Mouse (Mus musculus) spleen, postnatal 36 days (tissue): ENCODE results near the gene Slc24a4.

Experiments used
- DNase-seq, 2 experiments: peaks; one replicate each; pipeline ENCODE4 v3.0.0; 2022; ENCODE audit warnings: low spot score in 2 of 2, mixed read lengths in 1 of 2

Slc24a4 gene

DNA sequence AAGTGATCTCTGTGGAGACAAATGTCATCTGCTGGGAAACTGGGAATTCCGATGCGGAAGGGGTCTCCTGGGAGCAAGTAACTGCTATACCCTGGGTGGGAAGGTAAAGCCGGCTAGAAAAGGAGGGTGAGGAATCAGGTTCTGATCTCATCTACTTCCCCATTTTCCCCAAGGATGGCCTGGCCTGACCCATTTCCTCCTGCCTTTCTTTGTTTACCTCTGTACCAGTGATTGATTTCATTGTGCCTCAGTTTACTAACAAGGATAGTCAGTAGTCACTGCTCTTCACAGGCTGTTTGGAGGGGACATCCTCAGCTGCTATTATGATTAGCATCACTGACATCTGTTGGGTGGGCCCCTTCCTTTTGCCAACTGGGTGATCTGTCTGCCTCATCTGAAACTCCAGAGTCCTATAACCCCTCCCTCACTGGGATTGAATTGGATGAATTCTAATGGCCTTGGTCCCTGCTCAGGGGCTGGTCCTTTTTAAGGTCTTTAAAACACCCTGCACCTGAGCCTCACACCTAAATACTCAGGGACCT, 156.2 kb downstream of the Slc24a4 start:
- DNase-seq: no peak

DNA sequence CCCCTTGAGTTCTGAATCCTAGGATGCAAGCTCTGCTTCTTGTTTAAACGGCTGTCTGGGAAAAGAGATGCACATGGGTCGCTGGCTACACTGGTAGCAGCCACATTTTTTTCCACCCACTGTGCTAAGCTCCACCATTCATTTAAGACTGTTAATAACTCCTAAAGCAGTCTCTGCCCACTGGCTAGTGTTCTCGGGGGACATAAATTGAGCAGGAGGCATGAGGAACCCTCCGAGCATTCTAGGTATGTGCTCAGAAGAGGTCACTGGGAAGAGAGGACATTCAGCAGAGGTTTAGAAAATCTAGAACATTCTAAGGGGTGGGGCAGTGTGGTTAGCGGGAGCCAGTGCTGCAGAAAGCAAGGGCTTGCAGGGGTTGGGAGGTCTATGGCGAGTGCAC, 156.8 kb downstream of the Slc24a4 start:
- DNase-seq: no peak

DNA sequence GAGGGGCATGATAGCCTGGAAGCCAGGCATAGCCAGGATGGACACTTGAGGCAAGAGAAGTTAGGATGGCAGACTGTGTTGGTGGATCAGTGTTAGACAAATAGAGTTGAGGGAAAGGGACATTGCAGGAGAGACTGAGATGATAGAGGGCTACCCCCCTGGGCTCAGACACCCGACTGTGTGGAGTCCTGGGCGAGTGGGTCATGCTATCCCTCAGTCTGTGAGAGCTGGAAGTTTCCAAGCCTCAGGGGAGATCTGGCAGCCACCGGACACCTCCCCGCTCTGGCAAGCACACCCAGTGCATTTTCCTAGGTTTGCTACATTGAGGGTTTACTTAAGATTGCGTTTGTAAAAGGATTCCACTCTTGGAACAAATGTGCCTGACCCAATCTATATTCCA, 157.2 kb downstream of the Slc24a4 start:
- no peak for DNase-seq

DNA sequence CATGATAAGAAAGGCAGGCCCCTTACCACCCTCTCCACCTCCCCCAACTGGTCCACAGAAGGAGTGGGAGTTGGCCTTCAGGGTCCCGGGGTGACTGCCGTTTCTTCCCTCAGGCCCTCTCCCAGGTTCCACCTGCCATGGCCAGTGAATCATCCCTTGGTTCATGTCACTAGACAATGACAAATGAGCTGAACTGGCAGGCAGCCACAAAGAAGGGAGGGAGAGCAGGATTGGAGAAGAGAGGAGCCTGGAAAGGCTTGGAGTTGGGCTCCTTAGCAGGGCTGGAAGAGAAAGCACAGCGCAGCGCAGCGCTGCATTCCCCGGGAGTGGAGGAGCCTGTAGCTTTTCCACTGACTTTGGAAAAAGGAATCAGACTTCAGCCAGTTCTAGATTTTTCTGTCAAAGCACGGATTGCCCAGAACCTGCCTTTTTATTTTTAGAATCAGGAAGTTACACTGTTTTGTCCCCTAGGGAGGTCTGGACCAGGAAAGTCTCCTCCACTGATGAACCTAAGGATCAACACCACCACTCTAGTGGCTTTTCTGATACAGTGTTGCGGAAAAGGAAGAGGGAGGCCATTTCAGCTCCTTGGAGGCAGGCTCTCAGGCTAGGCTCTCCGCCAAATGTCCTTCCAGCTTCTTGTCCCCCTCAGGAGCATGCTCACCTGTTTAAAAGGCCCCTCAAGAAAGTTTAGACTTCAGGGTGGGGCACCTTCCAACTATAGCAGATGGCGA, 158.3 kb downstream of the Slc24a4 start:
- no peak for DNase-seq

DNA sequence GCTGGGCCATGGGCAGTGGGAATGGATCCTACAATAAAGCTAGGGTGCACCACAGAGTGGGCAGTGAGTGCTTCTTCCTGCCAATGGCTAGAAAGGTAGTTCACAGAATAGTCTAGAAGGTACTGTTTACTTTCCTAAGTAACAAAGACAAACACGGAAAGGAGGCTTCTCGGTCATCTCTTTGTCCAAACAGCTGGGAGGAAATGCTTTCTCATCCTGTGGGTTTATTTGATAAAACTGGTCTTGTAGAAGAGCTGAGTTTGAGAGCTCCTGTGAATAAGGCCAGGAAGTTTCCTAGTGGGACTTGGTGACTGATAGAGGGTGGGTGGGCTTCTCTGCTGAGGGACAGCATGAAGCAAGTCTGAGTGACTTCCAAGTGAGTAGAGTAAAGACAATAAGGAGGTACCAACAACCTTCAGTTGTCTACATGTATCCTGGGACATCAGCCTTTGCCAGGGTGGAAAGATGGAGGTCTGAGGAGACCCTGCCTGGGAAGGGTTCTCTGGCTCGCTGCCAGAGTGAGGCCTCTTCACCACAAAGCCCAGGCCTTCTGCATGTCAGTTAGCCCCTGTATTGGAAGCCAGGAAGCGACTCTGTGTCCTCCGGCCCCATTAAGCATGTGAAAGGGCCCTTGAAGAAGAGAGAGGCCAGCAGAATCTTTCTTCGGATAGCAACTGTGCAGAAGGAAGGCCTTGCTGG, 159.5 kb downstream of the Slc24a4 start:
- no peak for DNase-seq

DNA sequence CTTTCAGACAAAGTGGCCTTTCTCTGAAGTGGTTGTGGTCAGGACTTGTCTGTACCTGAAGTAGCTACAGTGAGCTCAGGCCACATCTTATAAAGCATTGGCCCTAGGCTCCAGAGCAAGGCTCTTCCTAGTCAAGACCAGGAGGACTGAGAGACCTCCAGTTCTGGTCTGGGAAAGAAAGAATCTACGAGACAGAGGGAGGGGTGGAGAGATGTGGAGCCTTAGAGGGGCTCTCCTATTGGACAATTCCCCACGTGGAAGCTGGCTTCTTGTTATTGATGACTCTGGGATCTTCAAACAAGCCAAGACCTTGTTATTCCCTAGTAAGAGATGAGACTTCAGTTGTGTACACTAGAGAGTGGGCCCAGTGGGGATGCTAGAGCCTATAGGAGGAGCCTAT, 160.3 kb downstream of the Slc24a4 start:
- DNase-seq: no peak

DNA sequence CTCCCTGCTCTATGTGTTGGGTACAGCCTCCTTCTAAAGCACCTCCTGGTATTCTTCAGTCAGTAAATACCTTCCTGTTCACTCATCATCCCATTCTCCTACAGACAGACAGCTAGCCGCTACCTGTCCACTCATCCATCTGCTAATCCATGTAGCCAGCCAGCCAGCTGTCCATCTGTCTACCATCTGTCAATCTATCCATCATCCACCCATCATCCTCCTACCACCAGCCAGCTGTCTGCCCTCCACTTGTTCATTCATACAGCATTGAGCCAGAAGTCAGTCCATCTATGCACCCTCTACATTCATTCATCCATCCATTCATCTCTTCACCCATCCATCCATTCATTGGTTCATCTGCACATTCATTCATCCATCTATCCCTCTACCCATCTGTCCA, 161.0 kb downstream of the Slc24a4 start:
- no peak for DNase-seq

DNA sequence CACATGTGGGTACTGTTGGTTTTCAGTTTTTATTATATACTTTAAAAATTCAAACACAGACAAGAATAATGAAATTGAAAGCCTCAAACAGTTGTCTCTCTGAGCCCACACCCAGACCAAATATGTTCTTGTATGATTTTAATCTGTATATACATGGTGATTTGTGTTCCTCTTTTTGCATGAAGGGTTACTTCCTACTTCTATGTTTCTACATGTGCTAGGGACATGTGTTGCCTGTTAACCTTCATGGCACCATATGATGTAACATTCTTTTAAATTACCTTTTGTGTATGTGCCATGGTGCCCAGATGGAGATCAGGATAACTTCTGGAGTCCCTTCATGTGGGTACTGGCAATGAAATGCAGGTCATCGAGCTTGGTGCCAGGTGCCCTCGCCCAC, 162.1 kb downstream of the Slc24a4 start:
- no peak for DNase-seq

DNA sequence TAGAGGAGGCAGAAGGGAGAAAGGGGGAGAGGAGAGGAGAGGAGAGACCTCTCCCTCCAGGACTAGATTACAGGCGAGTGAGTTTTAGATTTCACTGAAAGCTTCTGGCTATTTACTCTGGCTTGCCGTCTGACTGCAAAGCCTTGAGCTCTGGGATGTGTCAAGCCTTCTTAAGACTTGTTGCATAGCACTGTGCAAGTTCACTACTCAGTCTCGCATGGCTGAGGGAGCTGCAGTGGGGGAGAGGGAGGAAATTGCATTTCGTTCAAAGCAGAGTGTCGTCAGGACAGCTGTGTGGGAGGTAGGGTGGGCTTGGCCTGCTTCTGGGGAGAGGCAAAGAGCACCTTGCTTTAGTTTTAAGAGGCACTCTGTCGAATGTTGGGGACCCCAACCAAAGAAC, 163.2 kb downstream of the Slc24a4 start:
- DNase-seq: peak; percentile 56

DNA sequence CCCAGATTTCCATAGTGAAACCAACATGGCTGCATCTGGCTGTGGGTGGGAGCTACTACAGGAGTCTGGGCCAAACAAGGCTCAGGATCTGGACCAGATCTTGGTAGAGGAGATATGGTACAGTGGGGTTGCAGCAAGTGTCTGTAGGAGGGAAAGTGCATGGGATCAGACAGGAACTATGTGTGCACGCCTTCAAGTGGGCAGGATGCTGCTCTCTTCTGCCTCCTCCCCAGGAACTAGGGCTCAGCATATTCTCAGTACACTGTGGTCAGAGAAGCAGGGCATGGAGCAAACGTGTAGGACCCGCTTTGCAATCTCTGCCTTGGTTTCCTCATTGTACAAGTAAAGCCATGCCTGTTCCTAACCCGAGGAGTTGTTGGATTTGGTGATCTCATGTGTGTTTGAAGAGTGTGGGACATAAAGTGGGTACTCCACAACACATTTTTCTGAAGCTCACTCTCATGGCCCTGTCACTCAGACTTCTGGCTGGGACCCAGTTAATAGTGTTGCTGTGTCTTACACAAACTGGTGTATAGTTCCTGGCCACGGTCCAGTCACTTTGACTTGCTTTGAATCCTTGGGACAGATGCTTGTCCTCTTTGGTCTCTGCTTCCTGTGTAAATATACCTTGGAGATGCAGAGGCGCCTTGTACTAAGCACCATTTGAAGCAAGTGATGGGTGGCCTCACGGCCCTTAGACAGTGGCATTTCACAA, 164.1 kb downstream of the Slc24a4 start:
- DNase-seq: no peak

DNA sequence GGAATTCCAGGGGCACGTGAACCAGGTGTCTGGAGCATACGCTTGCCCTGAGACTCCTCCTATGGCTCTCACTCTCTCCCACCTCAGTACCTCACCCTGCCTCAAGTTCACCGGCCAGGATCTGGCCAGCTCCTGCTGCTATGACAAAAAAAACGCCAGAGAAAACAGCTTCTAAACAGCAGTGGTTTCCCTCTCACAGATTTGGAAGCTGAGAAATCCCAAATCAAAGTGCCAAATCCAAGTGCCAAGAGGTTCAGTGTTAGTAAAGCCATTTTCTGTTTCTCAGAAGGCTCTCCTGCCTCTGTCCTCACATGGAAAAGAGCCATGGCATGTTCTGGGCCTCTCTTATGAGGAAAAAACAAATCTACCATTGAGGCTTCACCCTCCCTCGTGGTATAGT, 166.1 kb downstream of the Slc24a4 start:
- no peak for DNase-seq

DNA sequence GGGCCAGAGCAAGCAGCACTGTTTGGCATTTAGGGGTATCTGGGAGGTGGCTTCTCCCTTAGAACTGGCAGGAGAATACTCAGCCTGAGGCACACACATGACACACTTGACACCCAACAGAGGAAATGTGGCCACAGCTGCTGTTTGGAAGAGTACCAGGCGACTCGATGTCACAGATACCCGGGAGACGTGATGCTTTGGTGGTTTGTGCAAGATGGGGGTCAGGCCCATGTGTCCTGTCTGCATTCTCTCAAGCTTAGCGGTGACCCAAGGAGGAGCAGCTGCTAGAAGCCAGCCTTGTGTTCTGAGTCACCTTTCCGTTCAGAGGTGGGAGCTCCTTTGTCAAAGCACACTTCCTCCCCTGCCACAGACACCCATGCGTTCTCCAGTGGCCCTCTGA, 166.7 kb downstream of the Slc24a4 start:
- DNase-seq: peak; percentile 48 to 58

DNA sequence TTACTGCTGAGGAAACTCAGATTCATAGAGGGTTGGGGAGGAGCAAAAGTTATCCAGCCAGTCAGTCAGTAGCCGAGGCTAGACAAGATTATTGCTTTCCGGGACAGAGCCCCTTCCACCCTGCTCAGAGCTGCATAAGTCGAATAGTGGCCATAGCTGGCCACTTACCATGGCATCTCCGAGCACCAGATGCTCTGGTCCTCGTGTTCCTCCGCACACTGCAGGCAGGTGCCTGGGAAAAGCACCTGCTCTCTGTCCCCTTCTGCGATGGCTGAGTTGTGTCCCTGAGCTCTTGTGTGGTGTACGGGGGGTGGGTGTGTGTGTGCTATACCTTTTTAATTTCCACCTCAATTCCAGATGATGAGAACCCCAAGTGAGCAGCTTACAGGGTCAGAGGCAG, 167.1 kb downstream of the Slc24a4 start:
- DNase-seq: no peak

DNA sequence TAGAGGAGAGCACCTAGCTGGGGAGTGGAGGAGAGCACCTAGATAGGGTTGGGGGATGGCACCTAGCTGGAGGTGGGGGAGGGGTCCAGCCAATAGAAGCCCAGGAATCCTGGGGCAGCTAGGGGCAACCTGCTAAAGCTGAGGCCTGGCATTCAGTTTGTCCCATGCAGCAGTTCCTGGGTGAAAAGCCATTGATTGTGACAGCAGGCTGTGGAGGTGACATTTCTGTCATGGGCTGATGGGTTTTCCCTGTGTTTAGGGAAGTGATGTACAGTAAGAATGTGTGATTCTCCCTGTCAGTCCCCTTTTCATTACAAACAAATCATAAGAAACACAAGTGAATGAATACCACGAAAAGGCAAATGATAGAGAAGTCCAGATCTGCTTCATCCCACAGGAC, 167.8 kb downstream of the Slc24a4 start:
- DNase-seq: no peak

DNA sequence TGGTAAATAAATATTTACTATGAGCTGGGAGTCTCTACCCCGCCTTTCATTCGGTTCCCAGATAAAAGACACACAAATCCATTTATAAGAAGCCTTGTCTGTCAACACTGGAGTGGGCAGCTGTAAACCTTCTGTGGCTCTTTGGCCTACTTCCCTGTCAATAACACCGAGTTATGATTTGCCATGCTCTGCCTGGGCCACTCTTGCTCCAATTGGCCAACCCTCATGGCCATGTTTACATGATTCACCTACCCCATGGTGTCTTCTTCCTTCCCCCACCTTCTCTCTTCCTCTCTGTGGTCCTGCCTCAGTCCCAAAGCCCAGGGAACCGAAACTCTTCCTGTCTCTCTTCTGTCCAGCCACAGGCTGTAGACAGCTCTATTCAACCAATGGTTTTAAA, 168.4 kb downstream of the Slc24a4 start:
- no peak for DNase-seq

DNA sequence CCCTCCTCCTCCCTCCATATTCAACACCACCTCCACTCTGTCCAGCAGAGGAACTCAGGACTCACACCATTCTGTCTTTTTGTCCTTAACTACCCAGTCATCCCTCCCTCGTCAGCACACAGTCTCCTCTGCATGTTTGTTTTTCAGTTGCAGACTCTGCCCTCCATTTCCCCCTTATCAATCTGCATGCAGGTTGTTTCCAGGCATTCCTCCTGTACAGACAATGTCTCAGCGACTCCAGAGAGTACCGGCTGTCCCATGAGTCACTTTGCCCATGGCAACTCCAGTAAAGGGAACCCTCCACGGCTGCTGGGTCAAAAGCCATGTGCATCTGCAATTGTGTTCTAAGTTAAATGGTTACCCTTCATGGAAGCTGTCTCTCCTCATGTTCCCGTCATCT, 170.7 kb downstream of the Slc24a4 start:
- DNase-seq: no peak

DNA sequence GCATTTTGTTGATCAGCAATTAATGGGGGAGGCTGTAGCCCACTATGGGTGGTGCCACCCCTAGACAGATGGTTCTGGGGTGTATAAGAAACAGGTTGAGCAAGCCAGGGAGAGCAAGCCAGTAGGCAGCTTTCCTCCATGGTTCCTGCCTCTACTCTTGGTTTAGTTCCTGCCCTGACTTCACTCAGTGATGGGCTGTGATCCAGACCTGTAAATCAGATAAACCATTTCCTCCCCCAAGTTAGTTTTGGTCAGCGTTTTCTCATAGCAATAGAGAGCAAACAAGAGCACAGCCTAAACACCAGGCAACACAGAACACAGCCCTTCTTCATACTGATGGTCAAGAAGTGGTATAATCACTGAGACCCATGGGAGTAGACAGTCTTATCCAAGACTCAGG, 173.1 kb downstream of the Slc24a4 start:
- DNase-seq: no peak

DNA sequence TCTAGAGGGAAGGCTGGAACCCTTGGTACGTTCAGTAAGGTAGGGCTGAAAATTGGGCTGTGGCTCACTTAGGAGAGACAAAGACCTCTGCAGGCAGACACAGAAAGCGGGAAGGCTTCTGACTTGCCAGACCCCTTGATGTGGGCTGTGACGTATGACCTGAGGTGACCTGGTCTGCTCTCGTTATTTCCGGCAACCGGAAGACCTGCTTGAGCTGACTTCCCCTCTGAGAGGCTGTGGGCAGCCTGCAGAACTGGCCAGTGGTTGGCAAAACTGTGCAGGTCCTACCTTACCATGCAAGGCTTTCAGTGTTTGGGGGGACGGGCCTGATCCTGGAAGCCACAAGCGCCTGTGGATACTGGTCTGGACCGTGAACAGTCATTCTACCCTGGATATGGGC, 173.8 kb downstream of the Slc24a4 start:
- DNase-seq: peak; percentile 72 to 74

DNA sequence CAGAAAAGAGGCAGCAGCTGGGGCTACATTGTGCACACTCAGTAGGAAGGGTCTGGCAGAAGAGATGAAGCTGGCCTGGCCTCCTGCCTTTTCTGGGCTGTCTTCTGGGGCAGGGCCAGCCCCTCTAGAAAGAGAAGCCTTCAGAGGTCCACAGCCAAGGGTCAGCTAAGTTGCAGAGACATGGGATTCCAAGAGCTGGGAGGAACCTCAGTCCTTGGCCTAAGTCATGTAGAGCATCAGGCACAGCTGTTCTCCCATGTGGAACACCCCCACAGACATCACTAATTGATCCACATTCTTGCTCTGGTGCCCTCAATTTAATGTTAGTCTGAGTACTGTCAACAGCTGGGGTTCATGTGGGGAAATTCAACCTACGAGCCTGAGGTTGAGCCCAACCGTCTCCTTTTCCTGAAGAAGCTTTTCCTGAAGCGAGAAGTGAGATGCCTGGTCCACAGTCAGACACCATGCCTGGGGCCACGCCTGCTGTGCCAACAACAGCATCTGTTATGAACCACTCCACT, 174.4 kb downstream of the Slc24a4 start:
- no peak for DNase-seq

DNA sequence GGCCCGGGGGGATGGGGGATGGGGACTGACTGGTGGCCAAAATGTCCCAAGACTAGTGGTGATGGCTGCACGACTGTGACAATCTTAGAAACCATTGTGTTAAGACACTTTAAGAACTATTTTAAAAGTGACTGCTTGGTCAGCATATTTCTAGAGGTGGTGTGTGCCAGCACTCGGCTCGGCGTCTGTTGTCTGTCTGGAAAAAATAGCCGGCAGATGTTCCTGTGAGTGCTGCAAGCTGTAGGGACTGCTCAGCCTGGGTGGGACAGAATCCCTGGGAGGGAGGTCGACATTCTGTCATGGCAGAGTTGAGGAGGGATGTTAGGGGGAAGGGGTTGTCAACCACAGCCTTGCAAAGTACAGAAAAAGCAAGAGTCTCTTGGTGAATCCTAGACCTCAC, 175.3 kb downstream of the Slc24a4 start:
- no peak for DNase-seq

DNA sequence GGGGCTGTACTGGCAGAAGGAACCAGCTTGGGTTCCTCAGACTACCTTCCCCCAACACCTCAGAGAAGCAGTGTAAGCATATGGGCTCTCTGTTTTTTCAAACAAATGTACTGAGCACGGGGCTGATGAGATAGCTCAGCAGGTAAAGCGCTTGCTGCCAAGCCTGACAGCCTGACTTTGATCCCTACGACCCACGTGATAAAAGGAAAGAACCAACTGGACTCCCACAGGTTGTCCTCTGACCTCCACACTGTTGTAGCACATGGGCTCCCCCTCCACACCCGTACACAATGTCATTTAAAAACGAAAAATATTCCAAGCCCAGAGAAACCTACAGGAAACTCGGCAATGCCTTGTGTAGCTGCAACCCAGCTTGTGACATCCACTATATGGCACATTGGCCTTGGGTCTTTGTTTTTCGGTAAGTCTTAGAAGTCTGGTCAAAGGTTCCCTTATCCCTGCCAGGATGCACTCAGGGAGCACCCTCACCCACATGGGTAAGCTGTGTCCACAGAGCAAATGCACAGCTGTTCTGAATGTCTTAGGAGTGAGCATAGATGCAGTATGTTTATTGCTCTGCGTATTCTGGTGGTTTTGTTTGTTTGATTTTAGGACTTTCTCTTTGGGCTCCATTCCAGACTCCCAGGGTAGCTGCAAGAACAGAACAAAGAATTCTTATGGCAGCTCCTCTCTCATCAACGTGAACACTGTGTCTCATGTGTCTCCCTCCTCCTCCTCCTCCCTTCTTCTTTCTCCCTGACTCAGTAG, 176.7 kb downstream of the Slc24a4 start:
- no peak for DNase-seq

DNA sequence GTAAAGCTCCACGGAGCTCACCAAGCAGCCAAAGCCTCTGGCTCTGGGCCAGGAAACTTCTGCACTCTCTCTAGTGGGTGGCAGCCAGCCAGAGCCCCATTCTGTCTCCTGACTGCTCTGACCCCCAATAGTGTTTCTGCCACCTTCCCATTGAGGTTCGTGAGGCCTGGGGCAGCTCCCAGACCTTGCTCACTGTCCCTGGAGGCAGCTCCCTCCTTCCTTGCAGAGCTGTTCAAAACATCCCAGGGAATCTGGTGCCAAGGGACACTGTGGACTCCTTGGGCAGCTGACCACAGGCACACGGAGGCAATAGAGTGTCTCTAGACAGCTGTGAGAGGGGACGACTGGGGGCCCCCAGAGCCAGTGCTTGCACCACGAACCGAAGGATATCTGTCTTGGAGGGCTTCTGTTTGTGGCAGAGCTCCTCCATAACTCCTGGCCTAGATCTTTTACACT, 179.5 kb downstream of the Slc24a4 start:
- DNase-seq: no peak
